Mouse (Mus musculus) adrenal gland, postnatal 36 days (tissue): ENCODE measurements at regions not wholly inside any gene's neighbourhood (a gene's known extent, or its start where the extent isn't known, plus 50 kb on each side); places are given as distances from the start of the nearest gene placed in this dataset.
"Not testable (repeated sequence)": the region's sequence is repeated elsewhere in the genome, so short reads cannot be mapped to it uniquely, and the experiment has no call there.

ENCODE experiments used
- DNase-seq, 2 experiments: peaks; one replicate each; pipeline ENCODE4 v3.0.0; 2021; ENCODE audit warnings: mixed read lengths in 1 of 2

DNA sequence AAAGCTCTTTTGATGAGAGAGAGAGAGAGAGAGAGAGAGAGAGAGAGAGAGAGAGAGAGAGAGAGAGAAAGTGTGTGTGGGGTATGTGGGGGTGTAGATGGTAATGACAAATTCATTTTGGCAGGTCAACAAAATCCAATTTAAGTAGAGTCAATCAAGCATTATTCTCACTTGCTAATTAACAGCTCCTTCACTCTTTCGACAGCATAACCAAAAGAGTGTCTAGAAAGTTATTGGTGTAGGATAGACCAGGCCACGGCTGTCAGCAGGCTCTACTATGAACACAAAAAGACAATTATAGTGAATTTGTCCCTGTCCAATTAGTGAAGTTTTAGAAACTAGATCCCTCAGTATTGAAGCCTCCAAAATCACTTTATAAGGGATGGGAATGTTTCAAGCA is 378.2 kb downstream of the Pcdh20 start:
- DNase-seq = no peak

DNA sequence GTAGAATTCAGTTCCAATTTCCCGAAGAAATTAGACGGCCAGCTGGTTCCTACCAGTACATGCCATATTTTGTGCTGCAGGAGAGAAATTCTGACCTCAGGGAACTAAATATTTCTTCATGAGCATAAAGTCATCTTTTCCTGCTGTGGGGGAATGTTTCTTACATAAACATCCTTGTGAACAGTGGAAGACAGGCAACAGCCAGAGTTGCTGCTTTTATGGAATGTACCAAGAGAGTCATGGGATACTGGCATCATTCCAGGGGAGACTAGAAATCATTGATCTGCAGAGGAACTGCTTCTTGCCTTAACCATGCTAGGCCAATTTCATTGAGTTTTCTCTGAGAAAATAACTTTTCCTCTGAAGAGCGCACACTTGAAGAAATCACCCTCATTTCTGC is 386.3 kb downstream of the Pcdh20 start:
- DNase-seq = no peak

GRCm38 (mm10) chr14:88072880-88073468 is 398.2 kb downstream of the Pcdh20 start:
- no peak for DNase-seq

GRCm38 (mm10) chr14:88047586-88047985 is 423.6 kb downstream of the Pcdh20 start:
- DNase-seq = not testable (repeated sequence)

DNA sequence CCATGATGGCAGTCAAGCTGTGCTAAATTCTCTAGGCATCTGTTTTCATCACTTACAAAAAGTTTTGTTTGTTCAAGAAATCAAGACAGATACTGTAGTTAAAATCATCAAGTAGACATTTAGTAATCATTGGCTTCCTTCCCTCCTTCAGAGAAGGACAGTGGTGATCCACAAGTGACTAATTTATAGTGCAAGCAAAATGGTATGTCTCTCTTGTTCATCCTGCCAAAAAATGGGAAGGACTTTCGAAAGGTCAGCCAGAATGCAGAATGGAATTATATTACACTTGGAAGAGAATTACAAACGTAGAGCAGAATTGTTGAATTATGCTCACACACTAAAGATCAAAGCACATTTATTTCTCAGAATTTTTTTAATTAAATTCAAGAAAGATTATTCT is 457.3 kb downstream of the Pcdh20 start:
- peak in 1 of 2 experiments; percentile 5 for DNase-seq

DNA sequence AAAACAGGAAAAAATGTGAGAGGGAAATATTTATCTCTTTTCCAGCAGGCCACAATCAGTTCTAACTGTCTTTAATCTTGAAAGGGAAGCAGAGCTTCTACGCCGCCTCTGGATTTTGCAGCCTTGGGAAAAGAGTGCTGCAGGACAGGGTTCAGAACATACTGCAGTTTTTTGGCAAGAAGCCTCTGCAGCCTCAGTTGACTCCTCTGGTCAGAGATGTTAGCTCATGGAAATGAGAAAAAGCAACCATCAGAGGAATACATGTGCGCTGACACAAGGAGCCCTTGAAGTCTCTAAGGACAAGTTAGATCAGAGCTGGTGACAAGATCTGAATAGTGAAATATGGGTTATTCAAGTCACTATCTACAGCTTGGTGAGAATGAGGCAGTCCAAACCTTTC is 458.0 kb downstream of the Pcdh20 start:
- peak in 1 of 2 experiments; percentile 1 for DNase-seq

GRCm38 (mm10) chr14:87996561-87996960 is 474.6 kb downstream of the Pcdh20 start:
- DNase-seq = no peak
